Mouse (Mus musculus): ENCODE data around the gene Ror1.

Gene Ror1

GRCm38 (mm10) chr4:100158401-100158800 lies 62.8 kb downstream of the Ror1 start:
- DNase-seq (ENCODE audit: low read depth, low spot score) = no peak

GRCm38 (mm10) chr4:100160156-100160555 lies 64.6 kb downstream of the Ror1 start:
- no peak for DNase-seq (ENCODE audit: low read depth, low spot score)

- no peak for DNase-seq (ENCODE audit: low read depth, low spot score)
These were observed 70.2 kb downstream of the Ror1 start for GRCm38 (mm10) chr4:100165790-100166189.

GRCm38 (mm10) chr4:100166871-100167270 lies 71.3 kb downstream of the Ror1 start:
- no peak for DNase-seq (ENCODE audit: low read depth, low spot score)

- DNase-seq (ENCODE audit: low read depth, low spot score) = no peak
These were observed 74.1 kb downstream of the Ror1 start for GRCm38 (mm10) chr4:100169683-100170082.

GRCm38 (mm10) chr4:100170161-100170650 lies 74.6 kb downstream of the Ror1 start:
- DNase-seq (ENCODE audit: low read depth, low spot score) = no peak

- DNase-seq (ENCODE audit: low read depth, low spot score) = no peak
These were observed 75.2 kb downstream of the Ror1 start for GRCm38 (mm10) chr4:100170743-100171142.

GRCm38 (mm10) chr4:100171483-100171898 lies 75.9 kb downstream of the Ror1 start:
- DNase-seq (ENCODE audit: low read depth, low spot score) = no peak

- no peak for DNase-seq (ENCODE audit: low read depth, low spot score)
These were observed 80.0 kb downstream of the Ror1 start for GRCm38 (mm10) chr4:100175594-100175993.

- DNase-seq (ENCODE audit: low read depth, low spot score) = no peak
These were observed 82.7 kb downstream of the Ror1 start for GRCm38 (mm10) chr4:100178316-100178715.

GRCm38 (mm10) chr4:100181676-100182075 lies 86.1 kb downstream of the Ror1 start:
- no peak for DNase-seq (ENCODE audit: low read depth, low spot score)

- no peak for DNase-seq (ENCODE audit: low read depth, low spot score)
These were observed 91.2 kb downstream of the Ror1 start for GRCm38 (mm10) chr4:100186781-100187180.

- peak; percentile 12 for DNase-seq (ENCODE audit: low read depth, low spot score)
These were observed 92.1 kb downstream of the Ror1 start for GRCm38 (mm10) chr4:100187563-100188200.

GRCm38 (mm10) chr4:100188201-100188699 lies 92.7 kb downstream of the Ror1 start:
- DNase-seq (ENCODE audit: low read depth, low spot score) = peak; percentile 4

GRCm38 (mm10) chr4:100191483-100191882 lies 95.9 kb downstream of the Ror1 start:
- no peak for DNase-seq (ENCODE audit: low read depth, low spot score)

- DNase-seq (ENCODE audit: low read depth, low spot score) = no peak
These were observed 98.5 kb downstream of the Ror1 start for GRCm38 (mm10) chr4:100194136-100194535.

- no peak for DNase-seq (ENCODE audit: low read depth, low spot score)
These were observed 100.7 kb downstream of the Ror1 start for GRCm38 (mm10) chr4:100196255-100196793.

GRCm38 (mm10) chr4:100198275-100198674 lies 102.7 kb downstream of the Ror1 start:
- no peak for DNase-seq (ENCODE audit: low read depth, low spot score)

- DNase-seq (ENCODE audit: low read depth, low spot score) = no peak
These were observed 105.7 kb downstream of the Ror1 start for GRCm38 (mm10) chr4:100201322-100201721.

GRCm38 (mm10) chr4:100203066-100203465 lies 107.5 kb downstream of the Ror1 start:
- no peak for DNase-seq (ENCODE audit: low read depth, low spot score)

- no peak for DNase-seq (ENCODE audit: low read depth, low spot score)
These were observed 108.1 kb downstream of the Ror1 start for GRCm38 (mm10) chr4:100203688-100204087.

GRCm38 (mm10) chr4:100204381-100204780 lies 108.8 kb downstream of the Ror1 start:
- DNase-seq (ENCODE audit: low read depth, low spot score) = no peak

GRCm38 (mm10) chr4:100208081-100208480 lies 112.5 kb downstream of the Ror1 start:
- no peak for DNase-seq (ENCODE audit: low read depth, low spot score)

Measured in R1 (cell line).